Mouse (Mus musculus) kidney, postnatal 0 days (tissue): ENCODE results near the gene Sdk1. TPM values are rescaled to one million over a fixed set of nuclear protein-coding genes. Genes with fewer than 3 reads are reported as not detected.

Experiments
- ATAC-seq: fragments of 200-750 bp; cut with Nextera tagmentation; replicated peaks from 2 replicates; pipeline ENCODE4 v1.8.0; 2017; ENCODE audit warnings: low read depth, moderate number of reproducible peaks, moderate TSS enrichment, moderate library complexity; ENCODE audit not compliant: low FRiP score
- DNase-seq: peaks from one replicate; pipeline ENCODE4 v3.0.0-alpha.2; 2016; ENCODE audit warnings: low spot score
- H3K27ac ChIP-seq: fragments of 300-500 bp; sonication (generic); 2 replicates; pipeline ENCODE4 v1.5.1; 2014; ENCODE audit warnings: mild to moderate bottlenecking
- H3K27me3 ChIP-seq: fragments of 300-500 bp; sonication (generic); 2 replicates; pipeline ENCODE4 v1.6.1; 2014; ENCODE audit warnings: low read length, mixed read lengths; ENCODE audit not compliant: insufficient read depth
- H3K36me3 ChIP-seq: fragments of 300-500 bp; sonication (generic); 2 replicates; pipeline ENCODE4 v1.6.1; 2014; ENCODE audit warnings: low read length, mixed read lengths; ENCODE audit not compliant: insufficient read depth
- H3K4me1 ChIP-seq: fragments of 300-500 bp; sonication (generic); replicated peaks from 2 replicates; pipeline ENCODE4 v1.6.1; 2014; ENCODE audit warnings: antibody characterized with exemption, low read length, mixed read lengths; ENCODE audit not compliant: insufficient read depth
- H3K4me2 ChIP-seq: fragments of 300-500 bp; sonication (generic); 2 replicates; pipeline ENCODE4 v1.6.1; 2014; ENCODE audit warnings: mild to moderate bottlenecking, low read length, moderate library complexity, mixed read lengths
- H3K4me3 ChIP-seq: fragments of 300-500 bp; sonication (generic); replicated peaks from 2 replicates; pipeline ENCODE4 v1.5.1; 2014; ENCODE audit warnings: low read depth, low read length
- H3K9ac ChIP-seq: fragments of 300-500 bp; sonication (generic); 2 replicates; pipeline ENCODE4 v1.6.1; 2014; ENCODE audit warnings: low read depth, low read length
- H3K9me3 ChIP-seq: fragments of 300-500 bp; sonication (generic); replicated peaks from 2 replicates; pipeline ENCODE4 v1.6.1; 2016; ENCODE audit warnings: low read length, inconsistent platforms, mixed read lengths
- CTCF ChIP-seq: IDR thresholded peaks from 2 replicates; pipeline ENCODE4 v1.5.1; 2016; ENCODE audit warnings: antibody characterized with exemption, low read depth, mild to moderate bottlenecking, moderate library complexity
- WGBS: fragments of 180-500 bp; shearing (Covaris S2); extraction: QIAGEN DNeasy Blood & Tissue Kit; methylation state at CpG from one replicate; pipeline ENCODE4 v1.1.7; 2014; 5-methylcytosine and 5-hydroxymethylcytosine counted together
- polyA plus RNA-seq: library from polyadenylated mRNA; unstranded; fragments of >200 nt; fragmentation: Nextera tagmentation; extraction: Ambion mirVana; gene quantifications from 2 replicates; pipeline ENCODE4 v1.2.1, GENCODE M21; 2015

Sdk1 gene
- polyA plus RNA-seq, 1 experiment from 2014 or later: 2.1 TPM

GRCm38 (mm10) chr5:141404651-141405050, 163.4 kb downstream of the Sdk1 start:
- 55% methylated on average over 2 of the region's 2 CpGs for WGBS
- peak; percentile 22 for DNase-seq
- H3K27ac ChIP-seq: no peak overlapping the region
- no peak overlapping the region for H3K4me3 ChIP-seq
- no peak overlapping the region for H3K9ac ChIP-seq
- H3K4me2 ChIP-seq: no peak overlapping the region
- no peak for ATAC-seq
- TF ChIP-seq CTCF: no peak
- H3K27me3 ChIP-seq: no peaks in the 10 kb centered on the region
- H3K9me3 ChIP-seq: no peaks in the 10 kb centered on the region
- no peaks in the 10 kb centered on the region for H3K36me3 ChIP-seq
- no peaks in the 10 kb centered on the region for H3K4me1 ChIP-seq

- WGBS: 36% methylated on average over 7 of the region's 7 CpGs
Measured at GRCm38 (mm10) chr5:141406926-141407325, 165.6 kb downstream of the Sdk1 start.

GRCm38 (mm10) chr5:141413013-141413412, 171.7 kb downstream of the Sdk1 start:
- Histone ChIP-seq H3K27ac (no peak overlapping the region), H3K36me3 (no peaks in the 10 kb centered on the region), H3K4me2 (no peak overlapping the region), H3K9me3 (no peaks in the 10 kb centered on the region), H3K9ac (no peak overlapping the region), H3K4me3 (no peak overlapping the region), H3K27me3 (no peaks in the 10 kb centered on the region), H3K4me1 (no peaks in the 10 kb centered on the region)
- DNase-seq (no peak), ATAC-seq (no peak)
- 70% methylated on average over 11 of the region's 11 CpGs for WGBS
- no peak for TF ChIP-seq CTCF

More at GRCm38 (mm10) chr5:141406926-141407325, 165.6 kb downstream of the Sdk1 start:
- no peak for ATAC-seq
- Histone ChIP-seq H3K4me3 (no peak overlapping the region), H3K27ac (no peak overlapping the region), H3K36me3 (no peaks in the 10 kb centered on the region), H3K4me1 (no peaks in the 10 kb centered on the region), H3K4me2 (no peak overlapping the region), H3K9ac (no peak overlapping the region), H3K27me3 (no peaks in the 10 kb centered on the region), H3K9me3 (no peaks in the 10 kb centered on the region)
- TF ChIP-seq CTCF: no peak
- DNase-seq: no peak

- H3K27me3 ChIP-seq: no peaks in the 10 kb centered on the region
- no peaks in the 10 kb centered on the region for H3K4me1 ChIP-seq
- TF ChIP-seq CTCF: no peak
- H3K4me2 ChIP-seq: no peak overlapping the region
- H3K4me3 ChIP-seq: no peak overlapping the region
- H3K27ac ChIP-seq: no peak overlapping the region
- H3K9me3 ChIP-seq: no peaks in the 10 kb centered on the region
- no peak overlapping the region for H3K9ac ChIP-seq
- DNase-seq: peak; percentile 47
- no peaks in the 10 kb centered on the region for H3K36me3 ChIP-seq
- 57% methylated on average over 10 of the region's 10 CpGs for WGBS
- no peak for ATAC-seq
Measured at GRCm38 (mm10) chr5:141415644-141416243, 174.5 kb downstream of the Sdk1 start.

DNA sequence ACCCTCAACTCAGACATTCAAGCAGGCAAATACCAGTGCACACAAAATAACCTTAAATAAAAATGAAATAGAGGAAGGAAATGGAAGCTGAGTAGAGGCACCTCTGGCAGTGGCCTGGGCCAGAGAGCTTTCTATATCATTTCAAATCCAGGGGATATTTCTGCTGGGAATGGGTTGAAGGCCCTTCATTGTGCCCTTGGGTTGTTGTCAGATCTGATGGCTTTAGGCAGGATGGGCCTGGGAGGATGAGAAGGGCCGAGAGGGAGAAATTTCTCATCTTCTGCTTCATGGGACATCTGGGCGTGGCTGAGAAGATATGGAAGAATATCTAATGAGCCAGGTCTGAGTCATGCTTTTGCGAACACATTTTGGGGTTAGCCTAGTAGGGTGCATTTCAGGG, 186.8 kb downstream of the Sdk1 start:
- Histone ChIP-seq H3K9ac (no peak overlapping the region), H3K9me3 (no peaks in the 10 kb centered on the region), H3K4me1 (no peaks in the 10 kb centered on the region), H3K36me3 (no peaks in the 10 kb centered on the region), H3K27ac (no peak overlapping the region), H3K4me3 (no peak overlapping the region), H3K27me3 (no peaks in the 10 kb centered on the region), H3K4me2 (no peak overlapping the region)
- no peak for TF ChIP-seq CTCF
- DNase-seq (no peak), ATAC-seq (no peak)
- WGBS: 78% methylated on average over 3 of the region's 3 CpGs

DNA sequence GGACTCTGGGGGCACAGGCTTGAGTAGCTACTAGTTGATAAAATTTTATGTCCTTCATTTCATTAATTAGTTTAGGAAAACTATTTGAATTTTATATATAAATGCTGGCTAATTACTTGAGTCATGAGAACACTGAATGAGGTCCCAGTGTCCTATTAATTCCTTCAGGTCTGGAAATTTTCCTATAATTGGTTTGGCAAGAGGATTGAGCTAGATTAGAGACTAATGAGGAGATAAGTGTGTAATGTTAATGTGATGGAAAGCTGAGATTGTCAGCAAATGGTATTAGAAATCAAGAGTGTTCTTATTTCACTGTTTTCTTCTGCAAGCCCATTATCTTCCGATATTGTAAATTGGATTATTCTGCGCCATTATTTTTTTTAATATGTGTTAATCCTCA, 192.0 kb downstream of the Sdk1 start:
- Histone ChIP-seq H3K36me3 (no peaks in the 10 kb centered on the region), H3K27me3 (no peaks in the 10 kb centered on the region), H3K9me3 (no peaks in the 10 kb centered on the region), H3K27ac (no peak overlapping the region), H3K4me1 (no peaks in the 10 kb centered on the region), H3K4me2 (no peak overlapping the region), H3K4me3 (no peak overlapping the region), H3K9ac (no peak overlapping the region)
- TF ChIP-seq CTCF: no peak
- no peak for DNase-seq
- 98% methylated on average over 2 of the region's 2 CpGs for WGBS
- no peak for ATAC-seq

DNA sequence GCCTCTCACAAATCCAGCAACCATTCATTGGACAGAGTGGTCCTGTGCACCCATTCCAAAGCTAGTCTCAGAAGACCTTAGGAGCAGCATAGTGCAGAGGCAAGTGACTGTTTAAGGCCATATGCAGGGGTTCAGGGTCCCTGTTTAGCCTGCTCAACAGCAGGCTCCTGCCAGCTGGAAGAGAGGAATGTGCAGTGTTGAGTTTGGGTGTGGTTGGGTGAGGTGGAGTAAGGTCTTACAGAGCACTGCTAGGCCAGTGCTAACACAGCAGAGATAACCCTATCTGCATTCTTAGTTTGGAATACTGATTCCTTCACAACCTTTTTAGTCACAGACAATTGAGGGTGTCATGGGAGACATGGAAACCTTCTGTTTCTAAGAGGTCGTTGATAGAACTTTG, 206.0 kb downstream of the Sdk1 start:
- DNase-seq: no peak
- 78% methylated on average over 1 of the region's 1 CpGs for WGBS
- H3K27ac ChIP-seq: no peak overlapping the region
- ATAC-seq: no peak
- no peak overlapping the region for H3K4me2 ChIP-seq
- no peaks in the 10 kb centered on the region for H3K9me3 ChIP-seq
- H3K4me3 ChIP-seq: no peak overlapping the region
- H3K4me1 ChIP-seq: no peaks in the 10 kb centered on the region
- H3K36me3 ChIP-seq: no peaks in the 10 kb centered on the region
- TF ChIP-seq CTCF: no peak
- no peak overlapping the region for H3K9ac ChIP-seq
- H3K27me3 ChIP-seq: no peaks in the 10 kb centered on the region
